Mouse (Mus musculus): Measurements from ENCODE around the gene Gm42906.

Gm42906 gene

DNA sequence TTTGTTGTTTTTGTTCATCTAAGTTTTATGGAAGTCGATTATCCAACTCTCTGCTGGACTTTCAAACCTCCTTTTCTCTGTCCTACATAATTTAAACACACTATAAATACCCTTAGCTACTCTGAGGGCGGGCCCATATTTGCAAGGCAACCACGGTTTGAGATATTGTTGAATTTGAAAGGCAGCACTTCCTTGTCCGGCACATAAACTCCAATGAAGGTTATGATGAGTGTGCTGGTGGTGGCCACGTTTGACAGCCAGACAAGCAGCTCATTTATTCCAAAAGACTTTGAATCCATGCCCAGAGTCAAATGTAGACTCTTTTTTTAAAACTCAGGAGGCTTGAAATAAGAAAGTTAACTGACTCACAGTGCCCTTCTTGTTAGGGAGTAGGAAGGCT lies 33.3 kb downstream of the Gm42906 start:
- no peak for DNase-seq (ENCODE audit: low spot score)

DNA sequence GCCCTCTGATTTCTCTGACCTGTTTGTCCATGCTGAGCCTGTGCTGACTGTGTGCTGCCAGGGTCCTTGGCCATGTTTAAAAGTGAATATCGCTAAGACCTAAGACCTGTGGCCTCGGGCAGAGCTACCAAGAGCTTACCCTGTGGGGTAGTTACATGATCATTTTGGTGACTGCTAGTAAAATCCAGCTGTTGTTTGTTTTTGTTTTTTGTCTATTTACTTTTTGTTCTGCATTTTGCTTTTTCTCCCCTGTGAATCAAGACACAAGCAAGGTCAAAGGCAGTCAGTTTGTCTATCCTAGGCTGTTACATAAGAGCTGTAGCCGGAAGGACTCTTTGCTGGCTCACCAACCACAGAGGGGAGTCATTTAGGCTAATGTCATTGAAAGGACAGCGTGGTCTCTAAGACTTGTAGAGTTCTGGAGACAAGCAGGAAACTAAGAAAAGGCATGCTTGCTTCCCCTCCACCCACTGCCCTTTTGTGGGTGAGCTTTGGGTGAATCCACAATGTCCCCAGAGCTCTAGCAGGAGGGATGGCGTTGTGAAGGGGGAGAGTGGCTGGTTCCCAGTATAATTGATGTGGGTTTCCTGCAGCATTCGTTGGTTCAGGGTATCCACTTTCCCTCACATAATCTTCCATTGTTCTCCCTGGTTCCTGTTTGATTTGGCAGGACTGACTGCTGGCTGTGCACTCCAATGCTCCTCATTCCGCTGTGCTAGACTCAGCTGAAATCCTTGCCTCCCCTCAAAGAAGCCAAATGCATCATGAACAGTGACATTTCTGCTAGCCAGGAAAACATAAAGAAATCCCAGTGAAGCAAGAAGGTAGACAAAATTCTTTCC lies 33.9 kb downstream of the Gm42906 start:
- DNase-seq (ENCODE audit: low spot score), result no peak

DNA sequence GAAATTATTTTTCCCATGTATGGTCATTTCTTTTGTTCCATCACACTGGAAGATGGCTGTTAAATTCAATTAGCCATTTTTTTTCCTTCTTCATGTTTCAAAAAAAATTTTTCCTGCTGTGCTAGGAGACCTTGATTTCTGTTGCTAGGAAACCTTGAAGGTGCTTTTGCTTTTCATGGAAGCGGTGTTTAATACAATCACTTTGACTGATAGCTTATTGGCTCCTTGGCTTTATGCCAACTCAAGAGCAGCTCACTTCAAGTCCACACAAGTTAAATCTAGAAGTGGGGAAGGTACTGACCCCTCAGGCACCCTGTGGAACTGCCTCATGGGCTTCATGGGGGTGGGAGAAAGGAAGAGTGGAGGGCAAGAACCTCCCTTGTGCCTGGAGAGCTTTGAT lies 38.1 kb downstream of the Gm42906 start:
- no peak for DNase-seq (ENCODE audit: low spot score)

DNA sequence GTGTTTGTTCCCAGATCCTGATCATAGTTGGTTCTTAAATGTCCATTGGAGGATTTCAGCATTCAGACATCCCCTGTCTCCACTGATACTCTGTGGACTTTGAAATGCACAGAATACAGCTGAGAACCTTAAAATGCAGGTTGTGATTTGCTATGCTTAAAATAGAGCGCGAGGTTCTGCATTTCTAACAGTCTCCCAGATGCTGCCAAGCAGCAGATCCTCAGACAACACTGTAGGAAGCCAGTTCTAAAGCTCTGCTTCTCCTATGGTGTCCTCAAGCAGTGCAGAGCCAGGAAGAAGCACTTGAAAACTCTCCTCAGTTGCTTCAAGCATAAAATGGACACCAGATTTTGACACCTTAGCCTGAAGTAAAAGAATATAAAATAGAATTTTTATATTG lies 48.1 kb downstream of the Gm42906 start:
- DNase-seq (ENCODE audit: low spot score), result no peak

GRCm38 (mm10) chr5:151379210-151379609 lies 48.8 kb downstream of the Gm42906 start:
- DNase-seq (ENCODE audit: low spot score), result no peak

- DNase-seq (ENCODE audit: low spot score), result no peak
Measured at GRCm38 (mm10) chr5:151376931-151377330, 51.0 kb downstream of the Gm42906 start.

GRCm38 (mm10) chr5:151374825-151375224 lies 53.1 kb downstream of the Gm42906 start:
- no peak for DNase-seq (ENCODE audit: low spot score)

GRCm38 (mm10) chr5:151371130-151371529 lies 56.8 kb downstream of the Gm42906 start:
- no peak for DNase-seq (ENCODE audit: low spot score)

DNA sequence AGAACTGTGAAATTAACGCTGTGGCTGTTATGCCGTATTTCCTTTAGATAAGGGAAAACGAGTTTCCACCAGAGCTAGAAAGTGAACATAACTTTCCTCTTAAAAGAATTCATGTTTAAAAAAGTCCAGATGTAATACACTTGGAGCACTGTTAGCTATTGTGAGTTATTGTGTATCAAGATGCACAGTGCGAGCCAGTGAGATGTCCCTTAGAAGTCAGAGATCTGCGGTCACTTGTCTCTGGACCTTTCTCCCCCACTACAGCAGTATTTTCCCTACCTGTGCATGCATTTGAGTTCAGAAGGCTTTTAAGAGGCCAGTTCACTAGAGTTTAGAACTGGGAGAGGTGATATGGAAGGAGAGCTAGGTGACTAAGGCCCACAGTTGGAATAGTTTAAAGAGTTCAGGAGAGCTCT lies 58.6 kb downstream of the Gm42906 start:
- DNase-seq (ENCODE audit: low spot score), result no peak

DNA sequence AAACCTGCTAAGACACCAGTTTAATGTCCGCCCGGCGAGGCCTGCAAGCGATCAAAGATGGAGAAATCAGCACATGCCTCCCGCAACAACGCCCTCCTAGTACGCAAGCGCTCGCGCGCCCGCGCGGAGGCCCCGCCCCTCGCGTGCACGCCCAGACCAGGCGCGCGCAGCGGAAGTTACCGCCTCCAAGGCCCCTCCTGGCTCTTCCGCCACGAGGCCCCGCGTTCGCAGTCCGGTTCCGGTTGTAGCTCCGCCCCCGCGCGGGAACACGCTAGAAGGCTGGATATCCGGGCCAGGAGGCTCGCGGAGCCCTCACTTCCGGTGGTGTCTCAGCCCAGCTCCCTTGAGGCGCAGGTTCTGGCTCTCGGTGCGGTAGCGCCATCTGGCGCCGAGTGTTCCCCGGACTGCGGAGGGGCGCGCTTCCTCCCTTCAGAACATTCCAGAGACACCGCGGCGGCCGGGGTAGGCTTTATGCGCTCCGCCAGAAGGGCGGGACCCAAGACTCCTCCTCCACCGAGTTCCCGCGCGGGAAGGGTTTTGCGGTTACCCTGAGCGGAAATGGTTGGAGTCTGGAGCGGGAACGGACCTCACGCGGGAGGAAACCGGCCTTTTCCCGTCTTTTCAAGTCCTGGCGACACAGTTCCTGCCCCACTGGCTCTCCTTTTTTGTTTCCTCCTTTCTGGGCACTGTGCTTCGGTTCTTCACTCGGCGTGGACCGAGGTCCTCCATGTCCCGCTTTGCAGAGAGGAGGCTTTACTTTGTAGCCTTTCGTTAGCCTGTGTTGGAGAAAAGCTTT lies 59.4 kb downstream of the Gm42906 start:
- DNase-seq (ENCODE audit: low spot score), result peak; percentile 99

- peak; percentile 46 for DNase-seq (ENCODE audit: low spot score)
Measured at GRCm38 (mm10) chr5:151367881-151368394, 60.0 kb downstream of the Gm42906 start.

DNA sequence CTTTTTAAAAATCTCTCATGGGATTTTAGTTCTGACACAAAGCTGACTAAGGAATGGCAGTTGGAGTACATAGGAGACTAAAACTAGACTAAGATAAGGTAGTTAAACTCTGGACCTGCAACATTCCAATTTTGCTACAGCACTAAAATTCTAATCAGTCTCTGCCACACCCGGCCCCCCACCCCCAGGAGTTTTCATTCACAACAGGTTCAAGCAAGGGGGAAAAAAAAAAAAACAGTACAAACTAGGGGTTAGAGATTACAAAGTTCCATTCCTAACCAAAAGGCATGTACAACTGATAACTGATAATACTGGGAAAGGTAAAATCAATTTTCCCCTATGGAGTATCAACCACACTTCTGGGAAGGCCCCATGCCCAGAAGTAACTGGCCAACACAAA lies 60.6 kb downstream of the Gm42906 start:
- DNase-seq (ENCODE audit: low spot score), result no peak

- no peak for DNase-seq (ENCODE audit: low spot score)
Measured at GRCm38 (mm10) chr5:151363343-151364000, 64.5 kb downstream of the Gm42906 start.

- DNase-seq (ENCODE audit: low spot score), result no peak
Measured at GRCm38 (mm10) chr5:151349616-151350015, 78.3 kb downstream of the Gm42906 start.

DNA sequence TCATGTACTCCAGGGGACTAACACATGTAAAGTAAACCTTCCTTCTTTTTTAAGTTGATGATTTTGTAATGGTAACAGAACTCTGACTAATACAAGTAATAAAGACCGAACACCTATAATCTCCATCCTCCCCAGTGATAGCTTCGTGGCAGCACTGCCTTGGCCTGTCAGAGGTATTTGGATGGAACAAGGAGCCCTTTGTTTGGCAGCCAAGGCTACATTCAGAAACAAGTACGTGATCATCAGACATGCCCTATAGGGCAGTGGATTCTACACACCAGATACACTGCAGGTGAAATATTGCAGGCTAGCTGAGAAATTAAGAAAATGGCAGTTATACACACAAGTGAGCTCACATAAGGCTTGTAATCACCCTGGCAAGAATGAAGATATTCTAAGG lies 79.5 kb downstream of the Gm42906 start:
- DNase-seq (ENCODE audit: low spot score), result no peak

GRCm38 (mm10) chr5:151346626-151347025 lies 81.3 kb downstream of the Gm42906 start:
- peak; percentile 26 for DNase-seq (ENCODE audit: low spot score)

DNA sequence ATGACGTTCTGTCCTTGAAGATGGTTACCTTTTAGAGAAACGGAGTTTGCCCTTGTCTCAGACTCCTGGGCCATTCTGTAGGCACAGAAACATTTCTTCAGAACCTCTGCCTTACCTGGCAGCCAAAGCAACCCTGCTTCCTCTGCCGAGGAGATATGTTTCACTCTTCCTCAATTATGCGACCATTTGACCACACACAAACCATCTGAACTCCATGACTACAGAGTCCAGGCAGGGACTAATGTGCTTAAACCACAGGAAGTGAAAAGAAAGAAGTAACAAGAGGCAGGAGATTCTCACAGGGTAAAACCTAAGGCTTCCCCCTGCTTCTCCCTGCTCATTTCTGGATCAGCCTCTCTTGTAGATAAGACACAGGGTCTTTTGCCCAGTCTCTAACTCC lies 83.2 kb downstream of the Gm42906 start:
- DNase-seq (ENCODE audit: low spot score), result no peak

GRCm38 (mm10) chr5:151333686-151334085 lies 94.3 kb downstream of the Gm42906 start:
- DNase-seq (ENCODE audit: low spot score), result no peak

GRCm38 (mm10) chr5:151333191-151333594 lies 94.8 kb downstream of the Gm42906 start:
- no peak for DNase-seq (ENCODE audit: low spot score)

DNA sequence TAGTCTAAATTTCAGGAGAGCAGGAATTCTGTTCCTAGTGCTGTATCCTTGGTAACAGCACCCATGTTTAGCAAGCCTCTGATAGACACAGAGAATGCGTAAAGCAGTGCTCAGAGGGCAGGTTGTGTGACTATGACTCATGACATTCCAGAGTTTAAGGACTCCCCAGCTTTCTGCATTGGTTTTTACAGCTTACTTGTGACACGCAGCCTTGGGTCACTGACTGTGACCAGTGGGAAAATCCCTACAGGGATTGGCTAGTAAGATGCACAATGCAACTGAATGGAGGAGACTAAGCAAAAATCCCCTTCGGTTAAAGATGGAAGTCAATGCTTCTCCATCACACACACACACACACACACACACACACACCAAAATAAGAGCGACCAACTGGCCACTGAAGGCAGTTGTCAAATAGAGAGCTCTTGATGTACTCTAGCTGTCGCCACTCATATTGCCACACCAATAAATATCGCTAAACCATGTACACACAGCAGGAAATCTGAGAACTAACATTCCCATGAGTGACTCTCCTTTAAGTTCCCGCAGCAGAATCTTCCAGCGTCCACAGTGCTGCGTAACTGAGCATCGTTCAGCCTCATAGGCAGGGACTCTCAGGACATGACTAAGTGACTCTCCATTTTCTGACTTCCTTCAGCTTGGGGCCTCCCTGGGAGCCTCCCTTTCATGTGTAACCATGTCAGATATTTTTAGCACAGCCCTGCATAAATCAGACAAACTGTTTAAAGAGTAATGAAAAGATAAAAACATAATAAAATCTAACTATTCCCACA lies 112.0 kb downstream of the Gm42906 start:
- DNase-seq (ENCODE audit: low spot score), result no peak

DNA sequence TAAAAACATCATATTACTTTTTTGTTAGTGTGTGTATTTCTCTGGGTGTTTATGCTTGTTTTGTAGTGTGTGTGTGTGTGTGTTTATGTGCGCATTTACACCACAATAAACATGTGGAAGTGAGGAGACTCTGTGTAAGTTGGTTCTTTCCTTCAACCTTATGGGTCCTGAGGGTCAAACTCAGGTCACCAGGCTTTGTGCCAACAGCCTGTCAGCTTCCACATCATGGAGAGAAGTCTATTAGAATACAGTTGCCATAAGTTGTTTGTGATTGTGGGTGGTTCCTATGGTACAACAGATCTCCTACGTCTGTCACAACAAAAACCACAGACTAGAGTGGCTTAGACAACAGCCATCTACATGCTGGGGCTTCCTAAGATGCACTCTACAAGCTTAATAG lies 127.7 kb downstream of the Gm42906 start:
- no peak for DNase-seq (ENCODE audit: low spot score)

GRCm38 (mm10) chr5:151299576-151299975 lies 128.4 kb downstream of the Gm42906 start:
- no peak for DNase-seq (ENCODE audit: low spot score)
